Mouse (Mus musculus) urinary bladder, postnatal 36 days (tissue): ENCODE data around the gene Bbs9.

Experiments
- DNase-seq, 2 experiments: peaks; one replicate each; pipeline ENCODE4 v3.0.0; 2022; ENCODE audit warnings: low spot score in 2 of 2, mixed read lengths in 1 of 2

The Bbs9 gene

GRCm38 (mm10) chr9:22800675-22801074, 325.2 kb downstream of the Bbs9 start:
- DNase-seq: no peak

- no peak for DNase-seq
Measured at GRCm38 (mm10) chr9:22805981-22806380, 330.5 kb downstream of the Bbs9 start.

- DNase-seq: no peak
Measured at GRCm38 (mm10) chr9:22806494-22806893, 331.0 kb downstream of the Bbs9 start.

- DNase-seq: no peak
Measured at GRCm38 (mm10) chr9:22807693-22808092, 332.2 kb downstream of the Bbs9 start.

- DNase-seq: no peak
Measured at GRCm38 (mm10) chr9:22809621-22810126, 334.2 kb downstream of the Bbs9 start.

- no peak for DNase-seq
Measured at GRCm38 (mm10) chr9:22810454-22810853, 334.9 kb downstream of the Bbs9 start.

- no peak for DNase-seq
Measured at GRCm38 (mm10) chr9:22811931-22812330, 336.4 kb downstream of the Bbs9 start.

- no peak for DNase-seq
Measured at GRCm38 (mm10) chr9:22814407-22815092, 339.0 kb downstream of the Bbs9 start.

- DNase-seq: no peak
Measured at GRCm38 (mm10) chr9:22815093-22815458, 339.6 kb downstream of the Bbs9 start.

- DNase-seq: no peak
Measured at GRCm38 (mm10) chr9:22819539-22819938, 344.0 kb downstream of the Bbs9 start.

GRCm38 (mm10) chr9:22820646-22821185, 345.2 kb downstream of the Bbs9 start:
- no peak for DNase-seq

- no peak for DNase-seq
Measured at GRCm38 (mm10) chr9:22822770-22823169, 347.3 kb downstream of the Bbs9 start.

GRCm38 (mm10) chr9:22823856-22824255, 348.3 kb downstream of the Bbs9 start:
- no peak for DNase-seq

- no peak for DNase-seq
Measured at GRCm38 (mm10) chr9:22824910-22825309, 349.4 kb downstream of the Bbs9 start.

GRCm38 (mm10) chr9:22826571-22826990, 351.1 kb downstream of the Bbs9 start:
- DNase-seq: no peak

GRCm38 (mm10) chr9:22827176-22827770, 351.8 kb downstream of the Bbs9 start:
- DNase-seq: no peak

GRCm38 (mm10) chr9:22829212-22829960, 353.9 kb downstream of the Bbs9 start:
- DNase-seq: no peak

GRCm38 (mm10) chr9:22834994-22835512, 359.5 kb downstream of the Bbs9 start:
- DNase-seq: no peak

GRCm38 (mm10) chr9:22837000-22837399, 361.5 kb downstream of the Bbs9 start:
- no peak for DNase-seq

- no peak for DNase-seq
Measured at GRCm38 (mm10) chr9:22837702-22838210, 362.2 kb downstream of the Bbs9 start.

GRCm38 (mm10) chr9:22846048-22846447, 370.5 kb downstream of the Bbs9 start:
- no peak for DNase-seq

GRCm38 (mm10) chr9:22846783-22847182, 371.3 kb downstream of the Bbs9 start:
- DNase-seq: no peak
